Mouse (Mus musculus): ENCODE measurements around the gene Zbtb20.

Zbtb20 gene

GRCm38 (mm10) chr16:43575066-43575465 lies 699.4 kb downstream of the Zbtb20 start:
- peak; percentile 45 for DNase-seq

DNA sequence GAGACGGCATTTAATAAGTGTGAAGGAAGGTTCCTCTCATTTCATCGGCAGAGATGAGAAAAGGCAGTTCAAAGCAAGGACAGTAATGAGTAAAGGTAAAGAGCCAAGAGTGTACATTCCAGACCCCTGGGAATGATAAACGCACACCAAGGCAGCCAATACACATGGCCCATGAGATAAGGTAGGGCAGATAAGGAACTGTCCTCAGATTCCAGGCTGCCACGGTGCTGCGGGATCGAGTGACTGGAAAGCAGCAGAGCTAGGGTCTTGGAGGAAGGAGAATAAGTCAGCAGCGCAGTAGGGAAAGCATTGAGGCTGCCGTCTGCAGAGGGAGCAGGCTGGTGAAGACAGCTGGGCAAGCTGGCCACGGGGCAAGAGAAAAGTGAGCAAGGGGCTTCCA lies 699.8 kb downstream of the Zbtb20 start:
- no peak for DNase-seq

- peak; percentile 73 for DNase-seq
Observed at GRCm38 (mm10) chr16:43577399-43577798, 701.7 kb downstream of the Zbtb20 start.

GRCm38 (mm10) chr16:43578351-43578750 lies 702.7 kb downstream of the Zbtb20 start:
- no peak for DNase-seq

- no peak for DNase-seq
Observed at GRCm38 (mm10) chr16:43579111-43579510, 703.4 kb downstream of the Zbtb20 start.

DNA sequence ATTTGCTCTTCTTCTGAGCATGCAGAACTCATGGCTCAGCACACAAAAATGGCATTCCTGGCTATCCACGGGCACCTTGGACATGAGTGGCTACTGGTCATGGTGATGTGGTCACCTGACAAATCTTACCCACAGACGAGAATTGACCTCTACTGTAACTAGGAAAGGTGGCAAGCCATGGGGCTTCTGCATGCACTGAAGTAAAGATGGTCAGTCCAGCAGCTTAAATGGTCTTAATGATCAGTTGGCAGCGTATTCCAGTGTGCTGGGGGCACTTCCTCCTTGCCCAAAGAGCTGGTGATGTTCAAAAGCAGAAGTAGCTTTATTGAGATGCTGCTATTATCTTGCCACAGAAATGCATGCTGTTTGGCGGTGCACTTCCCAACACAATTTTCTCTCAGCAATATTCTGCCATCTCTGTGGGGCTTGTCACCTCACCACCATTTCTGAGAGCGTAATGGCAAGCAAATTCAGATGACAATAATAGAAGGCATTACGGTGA lies 704.7 kb downstream of the Zbtb20 start:
- no peak for DNase-seq

- no peak for DNase-seq
Observed at GRCm38 (mm10) chr16:43581551-43581950, 705.9 kb downstream of the Zbtb20 start.

GRCm38 (mm10) chr16:43586859-43587429 lies 711.3 kb downstream of the Zbtb20 start:
- DNase-seq = no peak

- no peak for DNase-seq
Observed at GRCm38 (mm10) chr16:43590704-43591493, 715.2 kb downstream of the Zbtb20 start.

DNA sequence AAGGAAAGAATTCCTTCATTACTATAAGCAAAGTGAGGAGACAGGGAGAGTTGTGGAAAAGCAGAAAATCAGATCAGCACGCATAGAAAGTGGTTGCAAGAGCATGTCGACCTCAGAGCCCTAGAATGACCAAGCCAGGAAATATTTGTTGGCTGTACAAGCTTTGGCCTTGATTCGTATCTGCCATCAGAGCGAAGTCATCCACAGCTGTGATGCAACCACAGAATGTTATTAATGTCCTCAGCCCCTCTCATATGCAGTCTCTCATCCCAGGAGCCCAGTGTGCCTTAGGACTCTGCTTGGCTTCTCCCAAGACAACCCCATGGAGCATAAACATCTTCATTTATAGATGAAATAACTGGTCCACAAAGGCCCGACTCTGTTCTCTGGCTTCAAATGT lies 716.4 kb downstream of the Zbtb20 start:
- peak; percentile 43 for DNase-seq

DNA sequence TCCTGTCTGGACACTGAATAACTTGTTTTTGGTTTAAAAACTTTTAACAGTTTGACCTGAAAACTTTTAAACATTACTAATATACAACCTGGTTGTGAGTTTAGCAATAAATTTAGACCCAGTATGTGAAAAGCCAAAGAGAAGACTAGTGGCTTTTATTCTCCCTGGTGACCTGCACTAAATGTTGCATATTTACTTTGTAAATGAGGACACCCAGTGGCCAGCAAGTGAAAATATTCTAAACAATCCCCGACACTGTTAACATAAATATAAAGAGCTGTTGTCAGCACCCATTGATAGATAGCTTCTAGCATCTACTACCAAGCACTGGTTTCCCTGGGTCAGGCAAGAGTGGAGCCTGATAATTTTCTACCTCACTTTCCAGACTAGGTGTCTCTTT lies 717.1 kb downstream of the Zbtb20 start:
- DNase-seq = no peak

- DNase-seq = no peak
Observed at GRCm38 (mm10) chr16:43597375-43598060, 721.8 kb downstream of the Zbtb20 start.

DNA sequence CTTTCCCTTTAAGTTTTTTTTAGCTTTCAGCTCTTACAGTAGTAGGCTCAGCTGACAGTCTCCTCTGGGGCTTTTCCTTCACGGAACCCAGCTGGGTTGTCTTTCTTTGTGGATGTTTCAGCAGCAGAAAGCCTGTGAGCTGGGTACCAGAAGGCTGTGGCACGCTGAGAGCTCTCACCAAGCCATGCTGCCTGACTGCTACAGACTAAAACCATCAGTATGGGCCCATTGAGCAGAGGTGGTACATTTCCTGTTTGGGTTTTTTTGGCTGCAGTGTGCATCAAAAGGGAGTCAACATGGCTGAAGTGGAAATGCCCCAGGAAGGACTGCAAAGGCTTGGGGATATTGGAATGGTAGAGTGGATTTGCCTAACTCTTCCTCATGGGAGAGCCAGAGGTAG lies 724.0 kb downstream of the Zbtb20 start:
- DNase-seq = no peak

DNA sequence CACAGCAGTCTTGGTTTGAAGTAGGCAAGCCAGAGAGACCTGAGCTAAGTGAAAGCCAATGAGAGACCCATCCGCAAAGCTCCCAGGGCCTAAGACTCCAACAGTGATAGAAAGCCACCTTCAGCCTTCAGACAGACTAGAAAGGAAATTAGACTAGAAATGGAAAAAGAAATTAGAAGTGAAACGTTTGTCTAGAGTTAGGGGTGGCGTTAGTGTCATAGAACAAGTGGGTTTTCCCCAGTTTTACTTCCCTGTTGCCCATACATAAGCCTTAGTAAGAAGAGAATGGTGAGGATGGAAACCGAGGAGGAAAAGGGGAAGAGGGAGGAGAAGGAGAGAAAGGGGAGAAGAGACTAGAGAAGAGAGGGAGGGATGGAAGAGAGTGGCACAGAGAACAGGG lies 726.9 kb downstream of the Zbtb20 start:
- DNase-seq = no peak

DNA sequence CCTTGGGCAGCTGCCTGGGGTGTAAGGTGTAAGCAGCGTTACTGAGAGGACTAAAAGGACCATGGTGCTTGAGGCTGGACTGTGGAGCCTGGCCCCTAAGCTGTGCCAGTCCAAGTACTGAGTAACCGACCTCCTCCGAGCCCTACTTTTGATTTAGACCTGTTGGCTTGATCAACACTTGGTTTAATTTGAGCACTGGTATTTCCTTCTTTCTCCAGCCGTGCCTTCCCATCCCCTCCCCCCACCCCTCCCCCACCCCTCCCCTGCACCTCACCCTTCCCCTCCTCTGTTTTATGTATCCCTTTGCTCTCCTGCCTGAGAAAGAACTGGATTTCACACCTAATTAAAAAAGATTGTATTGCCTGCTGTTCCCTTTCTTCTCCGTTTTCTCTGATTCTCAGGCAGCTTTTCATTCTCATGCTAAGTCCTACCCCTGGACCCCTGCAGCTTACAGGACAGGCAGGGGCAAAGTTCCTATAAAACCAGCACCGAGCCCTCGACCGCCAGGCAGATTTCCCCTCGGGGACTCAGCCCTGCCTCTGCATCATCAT lies 728.0 kb downstream of the Zbtb20 start:
- DNase-seq = no peak

DNA sequence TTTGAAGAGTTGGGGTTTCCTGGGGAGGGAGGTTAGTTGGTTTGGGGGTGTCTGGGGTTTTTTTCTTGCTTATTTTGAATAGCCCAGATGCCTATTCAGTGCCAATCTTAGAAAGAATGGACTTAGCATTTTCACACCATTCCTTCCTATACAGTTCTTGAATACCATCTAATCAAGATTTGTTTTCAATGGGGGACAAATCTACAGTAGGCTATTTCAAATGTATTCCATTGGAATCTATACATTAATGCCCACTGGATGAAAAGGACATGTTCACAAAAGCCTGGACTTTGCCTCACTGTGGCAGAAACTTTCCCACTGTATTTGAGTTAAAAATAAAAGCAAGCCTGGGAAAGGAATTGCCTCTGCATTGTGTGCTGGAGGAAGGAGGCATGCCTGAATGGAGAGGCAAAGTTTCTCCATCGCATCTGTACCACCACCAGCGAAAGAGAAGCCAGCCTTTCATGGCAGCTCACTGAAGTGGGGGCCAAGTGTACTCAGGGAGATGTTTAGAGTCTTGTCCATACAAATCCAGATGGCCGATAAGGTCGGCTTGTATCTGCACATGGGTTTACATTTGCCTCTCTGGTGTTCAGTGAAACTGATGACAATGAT lies 728.8 kb downstream of the Zbtb20 start:
- DNase-seq = no peak

DNA sequence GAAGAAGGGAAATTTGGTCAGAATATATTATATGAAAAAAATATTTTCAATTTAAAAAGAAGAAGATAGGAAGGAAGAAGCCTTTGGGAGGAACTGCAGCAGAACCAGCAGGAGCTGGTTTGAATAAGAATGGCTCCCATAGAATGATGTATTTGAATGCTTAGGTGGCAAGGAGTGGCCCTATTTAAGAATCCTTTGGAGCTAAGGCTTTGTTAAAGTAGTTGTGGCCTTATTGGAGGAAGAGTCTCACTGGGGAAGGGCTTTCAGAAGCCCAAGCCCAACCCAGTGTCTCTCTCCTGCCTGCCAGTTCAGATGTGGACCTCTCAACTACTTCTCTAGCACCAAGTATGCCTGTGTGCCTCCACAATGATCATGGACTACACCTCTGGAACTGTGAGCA lies 731.4 kb downstream of the Zbtb20 start:
- no peak for DNase-seq

DNA sequence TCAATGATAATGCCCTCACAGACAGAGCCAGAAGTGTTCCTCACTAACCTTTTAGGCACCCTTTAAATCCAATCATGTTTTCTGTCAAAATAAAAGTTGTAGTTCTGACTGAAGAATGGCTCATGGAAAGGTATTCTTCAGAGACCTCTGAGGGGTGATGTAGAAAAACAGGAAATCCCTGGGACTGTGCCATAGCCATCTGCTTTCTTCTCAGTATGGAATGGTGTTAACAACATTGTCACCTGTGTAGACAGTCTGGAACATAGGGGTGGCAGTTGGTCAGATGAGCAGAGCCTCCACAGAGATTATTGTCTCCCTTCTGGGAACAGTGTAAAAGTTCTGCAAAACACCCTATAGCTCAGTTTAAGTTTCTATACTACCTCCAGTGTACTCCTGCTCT lies 732.4 kb downstream of the Zbtb20 start:
- no peak for DNase-seq

- DNase-seq = no peak
Observed at GRCm38 (mm10) chr16:43610375-43610774, 734.7 kb downstream of the Zbtb20 start.

DNA sequence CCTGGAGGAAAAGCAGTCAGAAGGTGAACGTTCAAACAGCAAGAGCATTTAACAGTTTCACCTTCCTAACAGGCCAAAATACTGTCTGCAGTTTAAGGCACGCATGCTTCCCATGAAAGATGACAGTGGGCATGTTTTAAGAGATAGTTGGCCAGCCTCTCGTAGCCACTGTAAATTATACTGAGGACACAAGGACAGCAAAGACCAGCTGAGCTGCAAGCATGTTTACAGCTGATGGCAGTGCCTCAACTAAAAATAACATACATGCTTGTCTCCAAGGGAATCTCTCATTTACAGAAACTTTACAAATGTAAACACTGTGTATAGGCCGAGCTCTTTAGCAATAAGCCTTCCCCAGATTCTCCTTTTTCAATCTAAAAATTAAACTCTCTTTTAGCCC lies 740.7 kb downstream of the Zbtb20 start:
- DNase-seq = no peak

- no peak for DNase-seq
Observed at GRCm38 (mm10) chr16:43617346-43617745, 741.7 kb downstream of the Zbtb20 start.

DNA sequence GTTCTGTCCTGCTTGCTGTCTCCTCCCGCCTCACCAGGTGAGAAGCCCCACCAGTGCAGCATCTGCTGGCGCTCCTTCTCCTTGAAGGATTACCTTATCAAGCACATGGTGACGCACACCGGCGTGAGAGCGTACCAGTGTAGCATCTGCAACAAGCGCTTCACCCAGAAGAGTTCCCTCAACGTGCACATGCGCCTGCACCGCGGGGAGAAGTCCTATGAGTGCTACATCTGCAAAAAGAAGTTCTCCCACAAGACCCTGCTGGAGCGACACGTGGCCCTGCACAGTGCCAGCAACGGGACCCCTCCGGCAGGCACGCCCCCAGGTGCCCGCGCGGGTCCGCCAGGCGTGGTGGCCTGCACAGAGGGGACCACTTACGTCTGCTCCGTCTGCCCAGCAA lies 742.6 kb downstream of the Zbtb20 start:
- DNase-seq = no peak

DNA sequence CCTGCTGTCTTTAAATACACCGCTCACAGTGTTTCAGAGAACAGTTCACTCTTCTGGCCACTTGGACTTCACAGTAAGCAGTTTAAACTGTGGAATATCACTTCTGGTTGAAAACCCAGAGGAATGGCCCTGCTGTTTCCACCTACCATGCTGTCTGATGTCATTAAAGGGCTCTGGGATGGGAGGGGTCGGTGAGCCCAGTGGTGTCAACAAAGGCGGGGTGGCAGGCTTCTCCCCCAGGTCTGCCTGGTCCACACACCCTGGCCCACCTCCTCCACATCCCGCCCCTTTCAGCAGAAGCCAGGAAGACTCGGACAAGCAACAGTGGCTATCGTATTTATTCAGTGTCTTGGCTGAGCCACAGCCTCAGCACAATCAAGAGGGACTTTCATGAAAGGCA lies 743.6 kb downstream of the Zbtb20 start:
- no peak for DNase-seq

Data from lung, postnatal 14 days (tissue).